Mouse (Mus musculus): ENCODE measurements around the gene Clip1.

DNA sequence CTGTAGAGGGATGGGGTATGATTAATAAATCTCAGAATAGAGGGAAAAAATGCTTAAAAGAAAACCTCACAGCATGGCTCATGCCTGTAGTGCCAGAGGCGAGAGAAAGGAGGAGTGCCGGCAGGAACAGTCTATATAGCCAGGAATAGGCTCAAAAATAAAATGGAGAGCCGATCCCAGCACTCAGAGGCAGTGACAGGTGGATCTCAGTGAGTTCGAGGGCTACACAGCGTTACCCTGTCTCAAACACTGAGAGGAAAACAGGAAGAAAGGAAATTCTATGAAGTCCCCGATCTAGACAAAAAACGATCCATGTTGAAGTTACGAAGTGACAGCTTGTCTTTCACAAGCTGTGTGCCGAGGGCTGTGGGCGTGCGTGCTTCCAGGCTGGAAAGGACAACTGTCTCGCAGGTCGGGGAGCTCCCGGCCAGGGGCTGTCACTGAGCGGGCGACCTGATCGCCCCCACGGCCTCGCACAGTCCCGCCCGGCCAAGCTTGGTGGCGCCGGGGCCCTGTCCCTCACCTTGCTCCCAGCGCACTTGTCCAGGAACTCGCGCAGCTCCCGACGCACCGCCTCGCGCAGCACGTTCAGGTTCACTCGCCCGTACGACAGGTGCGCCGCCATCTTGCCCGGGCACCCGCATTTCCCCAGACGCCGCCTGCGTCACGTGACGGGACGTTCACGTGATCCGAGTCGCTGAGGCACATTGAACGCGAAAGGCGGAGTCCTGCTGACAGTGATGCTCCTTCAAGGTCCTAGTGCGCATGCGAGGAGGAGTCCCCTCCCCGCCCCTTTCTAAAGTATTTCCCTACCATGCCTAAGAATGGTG is 111.8 kb downstream of the Clip1 start, which contains the start of gene Vps33a:
- no peak for TF ChIP-seq CTCF (IDR thresholded peaks at IDR 0.05; ENCODE audit: control insufficient read depth, insufficient read depth, insufficient replicate concordance, low read depth, low read length)
- peak; percentile 93 for TF ChIP-seq POLR2A (IDR thresholded peaks at IDR 0.05; ENCODE audit: control insufficient read depth, low read depth, low read length)
